Mouse (Mus musculus): ENCODE measurements around the gene Gm20662. TPM values are rescaled to one million over a fixed set of nuclear protein-coding genes. Genes with fewer than 3 reads are reported as not detected.

The Gm20662 gene
- polyA plus RNA-seq, 1 experiment from 2014 or later: 0.67 TPM

DNA sequence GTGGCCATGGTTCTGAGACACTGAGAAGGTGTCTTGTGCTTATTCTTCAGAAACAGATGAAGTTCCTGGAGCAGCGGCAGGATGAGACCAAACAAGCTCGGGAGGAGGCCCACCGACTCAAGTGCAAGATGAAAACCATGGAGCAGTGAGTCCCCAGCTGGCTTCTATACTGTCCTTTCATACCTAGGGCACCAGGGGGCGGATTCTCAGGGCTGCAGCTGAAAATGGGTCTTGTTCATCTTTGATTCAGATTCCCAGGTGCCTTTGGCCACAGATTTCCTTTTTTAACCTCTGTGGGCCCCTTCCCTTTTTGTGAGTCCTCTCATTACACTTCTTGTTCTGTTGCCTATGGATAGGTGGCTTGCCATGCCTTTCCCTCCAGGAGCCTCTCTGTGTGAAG, 35.2 kb upstream of the Gm20662 start:
- no peak overlapping the region for H3K9ac ChIP-seq (replicated peaks; ENCODE audit: low read depth, low read length)
- 82% methylated on average over 4 of the region's 4 CpGs for WGBS

DNA sequence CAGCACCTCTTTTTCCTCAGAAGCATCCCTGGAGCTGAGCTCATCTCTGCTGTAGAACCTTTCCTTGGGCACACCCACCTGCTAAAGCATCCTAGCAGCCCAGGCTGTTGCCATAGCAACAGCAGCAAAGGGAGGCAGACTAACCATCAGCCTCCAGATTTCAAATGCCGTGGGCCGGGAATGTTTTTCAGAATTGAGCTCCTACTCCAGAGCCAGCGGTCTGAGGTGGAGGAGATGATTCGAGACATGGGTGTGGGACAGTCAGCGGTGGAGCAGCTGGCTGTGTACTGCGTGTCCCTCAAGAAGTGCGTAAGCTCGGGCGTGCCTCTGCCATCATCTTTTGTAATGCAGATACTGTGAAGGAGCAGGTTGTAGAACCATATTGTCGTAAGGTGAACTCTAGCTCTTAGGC, 34.8 kb upstream of the Gm20662 start:
- Histone ChIP-seq H3K27ac (ENCODE audit: low read length) (peak overlapping the region; percentile 83), H3K4me2 (ENCODE audit: low read length) (peak overlapping the region; percentile 25; the same call in 1 of the 2 replicates), H3K4me1 (replicated peaks; ENCODE audit: control insufficient read depth, insufficient read depth, low read length) (peaks cover 13% of the 10 kb centered on the region), H3K4me3 (replicated peaks; ENCODE audit: low read length) (no peak overlapping the region), H3K27me3 (replicated peaks; ENCODE audit: control insufficient read depth, insufficient read depth, low read length) (no peaks in the 10 kb centered on the region), H3K36me3 (ENCODE audit: control insufficient read depth, insufficient read depth) (no peaks in the 10 kb centered on the region), H3K9me3 (ENCODE audit: control insufficient read depth, low read length) (no peaks in the 10 kb centered on the region), H3K9ac (replicated peaks; ENCODE audit: low read depth, low read length) (0 out of 2 replicates have a peak overlapping the region, but pooled peaks have one; percentile 33)
- WGBS: 60% methylated on average over 10 of the region's 10 CpGs
- peak; percentile 78 for ATAC-seq

More for the DNA sequence above, 35.2 kb upstream of the Gm20662 start:
- no peaks in the 10 kb centered on the region for H3K9me3 ChIP-seq (ENCODE audit: control insufficient read depth, low read length)
- H3K4me1 ChIP-seq (replicated peaks; ENCODE audit: control insufficient read depth, insufficient read depth, low read length): peaks cover 13% of the 10 kb centered on the region
- H3K4me2 ChIP-seq (ENCODE audit: low read length): no peak overlapping the region
- ATAC-seq: no peak
- H3K36me3 ChIP-seq (ENCODE audit: control insufficient read depth, insufficient read depth): no peaks in the 10 kb centered on the region
- H3K4me3 ChIP-seq (replicated peaks; ENCODE audit: low read length): no peak overlapping the region
- H3K27me3 ChIP-seq (replicated peaks; ENCODE audit: control insufficient read depth, insufficient read depth, low read length): no peaks in the 10 kb centered on the region
- H3K27ac ChIP-seq (ENCODE audit: low read length): peak overlapping the region; percentile 83

DNA sequence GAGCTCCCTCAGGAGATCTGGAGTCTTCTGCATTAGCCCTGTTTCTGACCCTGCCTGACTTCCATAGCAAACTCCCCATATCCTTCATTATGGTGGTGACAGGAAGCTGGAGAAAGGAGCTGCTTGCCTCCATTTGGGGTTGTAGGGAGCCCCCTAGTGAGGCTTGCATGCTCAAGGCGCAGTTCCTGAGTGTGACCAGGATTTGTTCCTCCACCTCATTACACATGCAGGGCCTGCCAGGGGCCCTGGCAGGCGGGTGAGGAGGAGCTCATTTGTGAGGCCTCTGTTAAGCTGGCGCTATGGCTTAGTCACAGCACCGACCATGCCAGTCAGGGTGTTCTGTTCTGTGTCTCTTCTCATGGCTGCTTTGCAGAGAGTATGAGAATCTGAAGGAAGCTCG, 34.3 kb upstream of the Gm20662 start:
- Histone ChIP-seq H3K9ac (replicated peaks; ENCODE audit: low read depth, low read length) (no peak overlapping the region), H3K36me3 (ENCODE audit: control insufficient read depth, insufficient read depth) (no peaks in the 10 kb centered on the region), H3K4me3 (replicated peaks; ENCODE audit: low read length) (no peak overlapping the region), H3K4me2 (ENCODE audit: low read length) (peak overlapping the region; percentile 25; the same call in 1 of the 2 replicates), H3K9me3 (ENCODE audit: control insufficient read depth, low read length) (no peaks in the 10 kb centered on the region), H3K27ac (ENCODE audit: low read length) (peak overlapping the region; percentile 83), H3K4me1 (replicated peaks; ENCODE audit: control insufficient read depth, insufficient read depth, low read length) (peaks cover 13% of the 10 kb centered on the region), H3K27me3 (replicated peaks; ENCODE audit: control insufficient read depth, insufficient read depth, low read length) (no peaks in the 10 kb centered on the region)
- 30% methylated on average over 5 of the region's 5 CpGs for WGBS
- ATAC-seq: peak; percentile 61

DNA sequence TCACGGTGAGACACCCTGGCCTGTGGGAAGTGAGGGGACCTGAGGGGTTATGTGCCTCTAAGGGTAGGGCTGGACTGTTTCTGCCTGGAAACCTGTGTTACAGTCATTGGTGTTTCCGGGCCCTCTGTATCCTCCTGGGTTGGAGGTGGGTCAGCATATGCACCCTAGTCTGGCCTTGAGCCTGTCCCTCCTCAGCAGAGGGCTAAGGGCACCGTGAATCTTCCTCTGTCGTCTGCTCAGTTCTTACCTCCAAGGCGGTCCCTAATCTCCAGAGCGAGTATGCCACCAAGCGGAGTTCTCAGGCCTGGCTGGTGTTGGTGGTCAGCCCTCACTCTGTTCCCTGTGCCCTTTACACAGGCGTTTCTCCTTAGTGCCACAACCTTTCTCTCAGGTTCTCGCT, 33.2 kb upstream of the Gm20662 start:
- H3K36me3 ChIP-seq (ENCODE audit: control insufficient read depth, insufficient read depth): no peaks in the 10 kb centered on the region
- 93% methylated on average over 9 of the region's 9 CpGs for WGBS
- H3K4me2 ChIP-seq (ENCODE audit: low read length): no peak overlapping the region
- no peak for ATAC-seq
- no peaks in the 10 kb centered on the region for H3K27me3 ChIP-seq (replicated peaks; ENCODE audit: control insufficient read depth, insufficient read depth, low read length)
- peaks cover 13% of the 10 kb centered on the region for H3K4me1 ChIP-seq (replicated peaks; ENCODE audit: control insufficient read depth, insufficient read depth, low read length)
- no peak overlapping the region for H3K4me3 ChIP-seq (replicated peaks; ENCODE audit: low read length)
- H3K9me3 ChIP-seq (ENCODE audit: control insufficient read depth, low read length): no peaks in the 10 kb centered on the region
- no peak overlapping the region for H3K27ac ChIP-seq (ENCODE audit: low read length)
- H3K9ac ChIP-seq (replicated peaks; ENCODE audit: low read depth, low read length): no peak overlapping the region

DNA sequence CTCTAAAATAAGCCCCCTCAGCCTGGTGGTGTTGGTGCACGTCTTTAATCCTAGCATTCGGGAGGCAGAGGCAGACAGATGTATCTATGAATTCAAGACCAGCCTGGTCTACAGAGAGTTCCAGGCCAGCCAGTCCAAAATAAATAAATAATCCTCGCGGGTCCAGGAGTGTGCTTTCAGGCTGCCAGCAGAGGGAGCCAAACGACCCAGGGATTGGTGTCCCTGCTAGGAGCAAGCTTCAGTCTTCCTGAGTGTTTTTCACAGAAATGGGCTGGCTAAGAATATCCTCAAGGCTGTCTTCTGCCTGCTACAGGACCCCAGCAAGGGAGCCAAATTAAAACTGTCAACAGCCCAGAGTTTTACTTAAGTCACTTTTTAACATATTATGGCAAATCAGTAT, 32.4 kb upstream of the Gm20662 start:
- Histone ChIP-seq H3K27ac (ENCODE audit: low read length) (no peak overlapping the region), H3K4me1 (replicated peaks; ENCODE audit: control insufficient read depth, insufficient read depth, low read length) (peaks cover 13% of the 10 kb centered on the region), H3K4me2 (ENCODE audit: low read length) (no peak overlapping the region), H3K36me3 (ENCODE audit: control insufficient read depth, insufficient read depth) (no peaks in the 10 kb centered on the region), H3K27me3 (replicated peaks; ENCODE audit: control insufficient read depth, insufficient read depth, low read length) (no peaks in the 10 kb centered on the region), H3K9ac (replicated peaks; ENCODE audit: low read depth, low read length) (no peak overlapping the region), H3K9me3 (ENCODE audit: control insufficient read depth, low read length) (no peaks in the 10 kb centered on the region), H3K4me3 (replicated peaks; ENCODE audit: low read length) (no peak overlapping the region)
- WGBS: 27% methylated on average over 5 of the region's 5 CpGs
- peak; percentile 60; the same call in 1 of the 2 replicates for ATAC-seq

DNA sequence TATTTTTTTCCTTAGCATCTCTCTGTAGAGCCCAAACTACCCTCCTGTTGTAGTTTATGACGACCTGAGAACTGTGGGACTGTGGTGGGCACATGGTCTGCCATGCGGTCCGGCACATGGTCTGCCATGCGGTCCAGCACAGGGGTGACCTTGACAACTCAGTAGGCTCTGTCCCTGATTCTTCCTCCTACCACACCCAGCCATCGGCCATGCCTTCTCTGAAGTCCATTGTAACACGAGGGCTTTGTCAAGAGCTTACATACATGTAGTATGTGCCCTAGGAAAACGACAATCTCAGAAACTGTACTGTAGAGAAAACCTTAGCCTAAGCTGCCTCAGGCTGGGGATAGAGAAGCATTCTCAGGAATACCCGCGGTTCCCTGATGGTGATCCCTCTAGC, 31.5 kb upstream of the Gm20662 start:
- Histone ChIP-seq H3K27me3 (replicated peaks; ENCODE audit: control insufficient read depth, insufficient read depth, low read length) (no peaks in the 10 kb centered on the region), H3K4me1 (replicated peaks; ENCODE audit: control insufficient read depth, insufficient read depth, low read length) (peaks cover 13% of the 10 kb centered on the region), H3K27ac (ENCODE audit: low read length) (no peak overlapping the region), H3K9me3 (ENCODE audit: control insufficient read depth, low read length) (no peaks in the 10 kb centered on the region), H3K36me3 (ENCODE audit: control insufficient read depth, insufficient read depth) (no peaks in the 10 kb centered on the region), H3K9ac (replicated peaks; ENCODE audit: low read depth, low read length) (no peak overlapping the region), H3K4me3 (replicated peaks; ENCODE audit: low read length) (no peak overlapping the region), H3K4me2 (ENCODE audit: low read length) (no peak overlapping the region)
- ATAC-seq: no peak
- WGBS: 95% methylated on average over 9 of the region's 9 CpGs

DNA sequence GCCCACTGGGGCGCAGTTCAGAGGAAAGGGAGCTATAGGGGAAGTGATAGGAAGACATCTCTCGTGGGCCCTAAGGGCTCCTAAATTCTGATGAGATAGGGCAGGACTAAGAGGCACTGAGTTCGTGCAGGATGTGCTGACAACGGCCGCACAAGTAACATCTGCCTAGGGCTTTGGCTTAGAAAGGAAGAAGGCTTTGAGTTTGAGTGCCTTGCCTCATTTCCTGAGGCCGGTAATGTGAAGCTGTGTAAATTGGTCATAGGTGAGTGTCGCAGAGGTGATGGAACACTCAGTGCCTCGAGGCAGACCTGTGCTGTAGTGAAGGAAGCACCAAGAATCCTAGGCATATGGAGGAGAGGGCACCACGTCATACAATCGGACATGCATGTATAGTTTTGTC, 29.5 kb upstream of the Gm20662 start:
- Histone ChIP-seq H3K9ac (replicated peaks; ENCODE audit: low read depth, low read length) (no peak overlapping the region), H3K9me3 (ENCODE audit: control insufficient read depth, low read length) (no peaks in the 10 kb centered on the region), H3K4me2 (ENCODE audit: low read length) (no peak overlapping the region), H3K36me3 (ENCODE audit: control insufficient read depth, insufficient read depth) (no peaks in the 10 kb centered on the region; the same call in 1 of the 2 replicates), H3K4me3 (replicated peaks; ENCODE audit: low read length) (no peak overlapping the region), H3K27ac (ENCODE audit: low read length) (no peak overlapping the region), H3K4me1 (replicated peaks; ENCODE audit: control insufficient read depth, insufficient read depth, low read length) (peaks cover 4% of the 10 kb centered on the region), H3K27me3 (replicated peaks; ENCODE audit: control insufficient read depth, insufficient read depth, low read length) (no peaks in the 10 kb centered on the region)
- 92% methylated on average over 10 of the region's 10 CpGs for WGBS
- no peak for ATAC-seq

DNA sequence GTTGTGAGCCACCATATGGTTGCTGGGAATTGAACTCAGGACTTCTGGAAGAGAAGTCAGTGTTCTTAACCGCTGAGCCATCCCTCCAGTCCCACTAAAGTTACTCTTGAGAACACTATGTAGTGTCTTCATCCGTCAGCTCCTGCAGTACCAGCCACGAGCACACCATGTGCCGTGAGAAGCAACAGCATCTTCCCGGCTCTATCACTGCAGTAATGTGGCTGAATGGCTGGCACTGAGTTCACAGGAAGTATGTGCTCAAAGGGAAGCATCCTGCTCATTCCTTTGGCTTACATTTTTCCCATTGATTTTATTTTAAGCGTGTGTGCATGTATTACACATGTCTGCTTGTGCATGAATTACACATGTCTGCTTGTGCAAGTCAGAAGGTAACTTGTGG, 28.7 kb upstream of the Gm20662 start:
- Histone ChIP-seq H3K9me3 (ENCODE audit: control insufficient read depth, low read length) (no peaks in the 10 kb centered on the region), H3K4me3 (replicated peaks; ENCODE audit: low read length) (no peak overlapping the region), H3K36me3 (ENCODE audit: control insufficient read depth, insufficient read depth) (no peaks in the 10 kb centered on the region; the same call in 1 of the 2 replicates), H3K27ac (ENCODE audit: low read length) (no peak overlapping the region), H3K9ac (replicated peaks; ENCODE audit: low read depth, low read length) (no peak overlapping the region), H3K4me2 (ENCODE audit: low read length) (no peak overlapping the region), H3K27me3 (replicated peaks; ENCODE audit: control insufficient read depth, insufficient read depth, low read length) (no peaks in the 10 kb centered on the region), H3K4me1 (replicated peaks; ENCODE audit: control insufficient read depth, insufficient read depth, low read length) (no peaks in the 10 kb centered on the region)
- 89% methylated on average over 6 of the region's 6 CpGs for WGBS
- no peak for ATAC-seq

DNA sequence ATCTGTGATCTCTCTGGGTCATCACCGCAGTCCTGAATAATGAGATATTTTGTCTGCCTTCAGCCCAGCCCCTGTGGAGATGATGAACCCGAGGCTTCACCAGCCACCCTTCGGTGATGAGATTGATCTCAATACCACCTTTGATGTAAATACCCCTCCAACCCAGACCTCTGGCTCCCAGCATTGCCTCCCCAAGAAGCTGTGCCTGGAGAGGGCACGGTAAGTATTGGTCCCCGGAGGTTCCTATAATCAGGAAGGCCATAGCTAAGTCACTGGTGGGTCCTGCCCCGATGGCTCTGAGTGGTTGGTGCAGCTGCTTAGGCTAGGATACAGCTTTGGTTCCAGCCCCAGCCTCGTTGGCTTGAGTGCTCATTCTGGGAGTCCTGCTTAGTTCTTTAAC, 27.6 kb upstream of the Gm20662 start:
- no peak overlapping the region for H3K4me2 ChIP-seq (ENCODE audit: low read length)
- H3K36me3 ChIP-seq (ENCODE audit: control insufficient read depth, insufficient read depth): no peaks in the 10 kb centered on the region; the same call in 1 of the 2 replicates
- H3K9me3 ChIP-seq (ENCODE audit: control insufficient read depth, low read length): no peaks in the 10 kb centered on the region
- WGBS: 91% methylated on average over 7 of the region's 7 CpGs
- H3K4me3 ChIP-seq (replicated peaks; ENCODE audit: low read length): no peak overlapping the region
- no peak overlapping the region for H3K27ac ChIP-seq (ENCODE audit: low read length)
- ATAC-seq: no peak
- no peak overlapping the region for H3K9ac ChIP-seq (replicated peaks; ENCODE audit: low read depth, low read length)
- H3K27me3 ChIP-seq (replicated peaks; ENCODE audit: control insufficient read depth, insufficient read depth, low read length): no peaks in the 10 kb centered on the region
- no peaks in the 10 kb centered on the region for H3K4me1 ChIP-seq (replicated peaks; ENCODE audit: control insufficient read depth, insufficient read depth, low read length)

DNA sequence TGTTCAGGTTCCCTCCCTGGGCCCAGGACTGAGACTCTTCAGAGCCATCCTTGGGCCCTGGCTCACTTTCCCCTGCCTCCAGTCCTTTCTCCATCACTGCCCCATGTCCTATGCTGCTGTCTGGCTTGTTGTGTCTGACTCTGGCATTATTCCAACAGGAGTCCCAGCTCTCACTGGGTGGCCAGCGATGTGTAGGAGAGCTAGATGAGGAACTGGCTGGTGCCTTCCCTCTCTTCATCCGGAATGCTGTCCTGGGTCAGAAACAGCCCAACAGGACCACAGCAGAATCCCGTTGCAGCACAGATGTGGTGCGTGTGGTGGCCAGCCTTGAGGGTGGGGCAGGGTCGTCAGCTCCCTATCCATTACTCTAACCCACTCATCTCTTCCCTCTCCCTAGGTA, 25.8 kb upstream of the Gm20662 start:
- Histone ChIP-seq H3K27ac (ENCODE audit: low read length) (no peak overlapping the region), H3K4me3 (replicated peaks; ENCODE audit: low read length) (no peak overlapping the region), H3K4me1 (replicated peaks; ENCODE audit: control insufficient read depth, insufficient read depth, low read length) (no peaks in the 10 kb centered on the region), H3K9me3 (ENCODE audit: control insufficient read depth, low read length) (no peaks in the 10 kb centered on the region), H3K4me2 (ENCODE audit: low read length) (no peak overlapping the region), H3K27me3 (replicated peaks; ENCODE audit: control insufficient read depth, insufficient read depth, low read length) (no peaks in the 10 kb centered on the region), H3K36me3 (ENCODE audit: control insufficient read depth, insufficient read depth) (no peaks in the 10 kb centered on the region; the same call in 1 of the 2 replicates), H3K9ac (replicated peaks; ENCODE audit: low read depth, low read length) (no peak overlapping the region)
- no peak for ATAC-seq
- WGBS: 85% methylated on average over 5 of the region's 5 CpGs

Data from forebrain, embryonic 16.5 days (tissue).